Mouse (Mus musculus) C2C12 (cell line): ENCODE measurements around the gene Pcsk2. TPM values are rescaled to one million over a fixed set of nuclear protein-coding genes. Genes with fewer than 3 reads are reported as not detected.

Experiments used
- H3K27me3 ChIP-seq: one replicate; pipeline ENCODE4 v1.6.1; 2011; ENCODE audit not compliant: control insufficient read depth, insufficient read depth, insufficient read length
- H3K36me3 ChIP-seq: one replicate; pipeline ENCODE4 v1.6.1; 2011; ENCODE audit not compliant: control insufficient read depth, insufficient read depth
- H3K4me3 ChIP-seq: one replicate; pipeline ENCODE4 v1.5.1; 2011; ENCODE audit warnings: mild to moderate bottlenecking, control low read depth; ENCODE audit not compliant: poor library complexity, insufficient read depth, severe bottlenecking
- H3K79me2 ChIP-seq: one replicate; pipeline ENCODE4 v1.6.1; 2011; ENCODE audit not compliant: control insufficient read depth, insufficient read depth
- H3K79me3 ChIP-seq: one replicate; pipeline ENCODE4 v1.6.1; 2011; ENCODE audit warnings: low read depth, control low read depth
- H3ac ChIP-seq: one replicate; pipeline ENCODE3; 2011; ENCODE audit warnings: low read depth; ENCODE audit not compliant: control insufficient read depth, insufficient read length
- CEBPB ChIP-seq: IDR thresholded peaks from one replicate; pipeline ENCODE4 v1.6.1; 2011; ENCODE audit warnings: low read depth, mild to moderate bottlenecking, control low read depth, moderate library complexity
- CTCF ChIP-seq: IDR thresholded peaks from one replicate; pipeline ENCODE4 v1.5.1; 2011; ENCODE audit not compliant: control insufficient read depth, insufficient read depth, insufficient read length
- FOSL1 ChIP-seq: IDR thresholded peaks from one replicate; pipeline ENCODE4 v1.8.0; 2011; ENCODE audit warnings: mild to moderate bottlenecking, low read length; ENCODE audit not compliant: poor library complexity, insufficient read depth, severe bottlenecking
- MAX ChIP-seq: IDR thresholded peaks from one replicate; pipeline ENCODE4 v1.6.1; 2011; ENCODE audit warnings: mild to moderate bottlenecking, control low read depth
- MYOD1 ChIP-seq: IDR thresholded peaks from one replicate; pipeline ENCODE4 v1.6.1; 2011; ENCODE audit warnings: low read depth; ENCODE audit not compliant: control insufficient read depth, insufficient read length
- MYOG ChIP-seq: IDR thresholded peaks from one replicate; pipeline ENCODE4 v1.6.1; 2011; ENCODE audit not compliant: control insufficient read depth, insufficient read length; ENCODE audit errors: extremely low read depth
- USF1 ChIP-seq: IDR thresholded peaks from one replicate; pipeline ENCODE4 v1.6.1; 2011; ENCODE audit warnings: low read depth, mild to moderate bottlenecking, control low read depth, moderate library complexity
- polyA plus RNA-seq: library from polyadenylated mRNA; unstranded; fragments of >200 nt; fragmentation: generic; extraction: Trizol; gene quantifications from one replicate; pipeline ENCODE4 v1.2.1, GENCODE M21; 2012; ENCODE audit warnings: missing spikeins

Gene Pcsk2
- polyA plus RNA-seq, 1 experiment = 0.07 TPM

DNA sequence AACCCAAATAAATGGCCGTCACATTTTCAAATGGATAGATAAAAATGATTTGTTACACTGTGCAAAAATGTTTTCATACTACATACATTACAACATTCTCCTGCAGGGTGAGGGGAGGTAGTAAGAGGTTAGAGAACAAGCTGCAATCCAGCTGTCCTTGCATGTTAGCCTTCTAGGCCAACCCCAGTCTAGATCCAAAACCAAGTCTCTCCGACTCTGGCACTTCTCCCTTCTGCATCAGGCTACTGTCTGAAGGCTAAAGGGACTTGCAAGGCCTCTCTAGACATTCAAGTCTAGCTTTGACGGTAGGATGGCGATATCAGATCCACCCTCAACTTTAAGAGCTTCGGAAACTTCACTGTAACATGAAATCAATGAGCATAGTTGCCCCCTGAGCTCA, 196.5 kb downstream of the Pcsk2 start:
- Histone ChIP-seq H3K79me2 (no peaks in the 10 kb centered on the region), H3K36me3 (no peaks in the 10 kb centered on the region), H3K79me3 (no peaks in the 10 kb centered on the region), H3ac (no peak overlapping the region), H3K27me3 (no peaks in the 10 kb centered on the region), H3K4me3 (no peak overlapping the region)
- TF ChIP-seq CTCF (no peak), MYOG (no peak), MAX (no peak), CEBPB (no peak), MYOD1 (no peak), USF1 (no peak), FOSL1 (no peak)

GRCm38 (mm10) chr2:143743081-143743480, 197.1 kb downstream of the Pcsk2 start:
- Histone ChIP-seq H3K79me3 (no peaks in the 10 kb centered on the region), H3ac (no peak overlapping the region), H3K79me2 (no peaks in the 10 kb centered on the region), H3K27me3 (no peaks in the 10 kb centered on the region), H3K36me3 (no peaks in the 10 kb centered on the region), H3K4me3 (no peak overlapping the region)
- no peak for TF ChIP-seq MYOG
- no peak for TF ChIP-seq CEBPB
- TF ChIP-seq CTCF = no peak
- TF ChIP-seq MYOD1 = no peak
- no peak for TF ChIP-seq USF1
- TF ChIP-seq MAX = no peak
- TF ChIP-seq FOSL1 = no peak

- H3K79me3 ChIP-seq = no peaks in the 10 kb centered on the region
- no peaks in the 10 kb centered on the region for H3K79me2 ChIP-seq
- TF ChIP-seq MYOG (no peak), MAX (no peak), CTCF (no peak), MYOD1 (no peak), USF1 (no peak), FOSL1 (no peak), CEBPB (no peak)
- no peaks in the 10 kb centered on the region for H3K36me3 ChIP-seq
- no peak overlapping the region for H3K4me3 ChIP-seq
- no peak overlapping the region for H3ac ChIP-seq
- peaks cover 3% of the 10 kb centered on the region for H3K27me3 ChIP-seq
These were observed 206.3 kb downstream of the Pcsk2 start for GRCm38 (mm10) chr2:143752051-143752788.

DNA sequence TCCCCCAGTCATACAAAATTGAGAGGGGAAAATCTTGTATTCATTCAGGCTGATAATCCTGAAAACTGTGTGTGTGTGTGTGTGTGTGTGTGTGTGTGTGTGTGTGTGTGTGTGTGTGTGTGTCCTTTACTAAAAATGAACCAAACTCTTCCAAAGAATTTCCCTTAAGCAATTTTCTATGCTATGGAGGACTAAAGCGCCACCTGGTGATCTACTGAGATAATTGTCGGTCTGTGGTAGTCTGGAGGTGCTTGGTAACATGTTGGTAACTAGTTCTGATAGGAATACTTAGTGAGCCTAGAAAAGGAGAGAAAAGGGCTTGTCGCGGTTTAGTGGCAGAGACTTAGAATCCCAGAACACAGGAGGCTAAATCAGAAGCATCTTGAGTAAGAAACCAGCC, 230.5 kb downstream of the Pcsk2 start:
- Histone ChIP-seq H3ac (no peak overlapping the region), H3K79me2 (no peaks in the 10 kb centered on the region), H3K79me3 (no peaks in the 10 kb centered on the region), H3K27me3 (no peaks in the 10 kb centered on the region), H3K36me3 (no peaks in the 10 kb centered on the region), H3K4me3 (no peak overlapping the region)
- TF ChIP-seq MAX (no peak), CTCF (peak; percentile 27)

GRCm38 (mm10) chr2:143780310-143780709, 234.4 kb downstream of the Pcsk2 start:
- TF ChIP-seq CEBPB (no peak), USF1 (no peak)
- H3K4me3 ChIP-seq = no peak overlapping the region
- no peaks in the 10 kb centered on the region for H3K79me2 ChIP-seq
- no peak overlapping the region for H3ac ChIP-seq
- no peaks in the 10 kb centered on the region for H3K36me3 ChIP-seq
- H3K79me3 ChIP-seq = no peaks in the 10 kb centered on the region
- no peaks in the 10 kb centered on the region for H3K27me3 ChIP-seq

- no peak overlapping the region for H3ac ChIP-seq
These were observed 244.0 kb downstream of the Pcsk2 start for GRCm38 (mm10) chr2:143789911-143790310.

More at GRCm38 (mm10) chr2:143789911-143790310, 244.0 kb downstream of the Pcsk2 start:
- no peak for TF ChIP-seq MYOD1
- no peak for TF ChIP-seq MAX
- TF ChIP-seq CEBPB = no peak
- TF ChIP-seq MYOG = no peak
- no peak for TF ChIP-seq USF1
- TF ChIP-seq CTCF = no peak
- no peak for TF ChIP-seq FOSL1
- no peak overlapping the region for H3K4me3 ChIP-seq
- no peaks in the 10 kb centered on the region for H3K79me3 ChIP-seq
- no peaks in the 10 kb centered on the region for H3K27me3 ChIP-seq
- H3K79me2 ChIP-seq = no peaks in the 10 kb centered on the region
- no peaks in the 10 kb centered on the region for H3K36me3 ChIP-seq
